Mouse (Mus musculus) ES-E14 (cell line): Measurements from ENCODE around the gene Agr3. TPM values are rescaled to one million over a fixed set of nuclear protein-coding genes. Genes with fewer than 3 reads are reported as not detected.

Source experiments
- DNase-seq: peaks from one replicate; pipeline ENCODE4 v3.0.0-alpha.2; 2013; ENCODE audit warnings: low read depth, low spot score
- H3K27ac ChIP-seq: 2 replicates; pipeline ENCODE4 v1.5.1; 2012; ENCODE audit warnings: low read depth, mild to moderate bottlenecking, low read length, moderate library complexity, mixed read lengths; ENCODE audit not compliant: poor library complexity, insufficient read depth, severe bottlenecking
- H3K36me3 ChIP-seq: 2 replicates; pipeline ENCODE4 v1.6.1; 2012; ENCODE audit warnings: mild to moderate bottlenecking, low read length, moderate library complexity, mixed read lengths; ENCODE audit not compliant: control insufficient read depth, poor library complexity, insufficient read depth, severe bottlenecking
- H3K4me1 ChIP-seq, 2 experiments: fragments of 150-350 bp in 1 of 2; sonication (generic) in 1 of 2; 2 replicates each; pipeline ENCODE4 v1.6.1; 2012; ENCODE audit warnings: low read length in 2 of 2, mild to moderate bottlenecking in 1 of 2, mixed read lengths in 1 of 2; ENCODE audit not compliant: control insufficient read depth in 2 of 2, insufficient read depth in 2 of 2, poor library complexity in 1 of 2
- H3K4me3 ChIP-seq, 2 experiments: fragments of 150-350 bp in 1 of 2; sonication (generic) in 1 of 2; 2 replicates each; pipeline ENCODE4 v1.5.1; 2012; ENCODE audit warnings: low read length in 2 of 2, low read depth in 1 of 2, mild to moderate bottlenecking in 1 of 2, mixed read lengths in 1 of 2; ENCODE audit not compliant: insufficient read depth in 1 of 2, poor library complexity in 1 of 2, severe bottlenecking in 1 of 2
- H3K9ac ChIP-seq: 2 replicates; pipeline ENCODE4 v1.6.1; 2012; ENCODE audit warnings: low read depth, mild to moderate bottlenecking, low read length, mixed read lengths; ENCODE audit not compliant: poor library complexity, insufficient read depth, severe bottlenecking
- H3K9me3 ChIP-seq: fragments of 150-350 bp; sonication (generic); 2 replicates; pipeline ENCODE4 v1.6.1; 2012; ENCODE audit warnings: low read depth, mild to moderate bottlenecking, low read length; ENCODE audit not compliant: control insufficient read depth, insufficient read depth
- CHD2 ChIP-seq: IDR thresholded peaks from 2 replicates; pipeline ENCODE4 v1.6.1; 2014; ENCODE audit warnings: mild to moderate bottlenecking, low read depth, low read length, inconsistent platforms
- HCFC1 ChIP-seq: IDR thresholded peaks from 2 replicates; pipeline ENCODE4 v1.6.1; 2012; ENCODE audit warnings: low read length, inconsistent platforms, borderline replicate concordance; ENCODE audit not compliant: insufficient read depth
- MAFK ChIP-seq: IDR thresholded peaks from 2 replicates; pipeline ENCODE4 v1.6.1; 2014; ENCODE audit warnings: mild to moderate bottlenecking, low read depth, low read length, inconsistent platforms; ENCODE audit not compliant: insufficient read depth
- ZC3H11A ChIP-seq: IDR thresholded peaks from 2 replicates; pipeline ENCODE4 v1.6.1; 2012; ENCODE audit warnings: low read depth, mild to moderate bottlenecking, inconsistent platforms, low read length, borderline replicate concordance
- ZNF384 ChIP-seq: IDR thresholded peaks from 2 replicates; pipeline ENCODE4 v1.6.1; 2012; ENCODE audit warnings: low read depth, low read length, inconsistent platforms
- in situ Hi-C, 2 experiments: fragments of 600-800 bp; cut with MboI; formaldehyde crosslinking; loops; one replicate each; pipeline ENCODE4 v1.15.1; 2025; ENCODE audit warnings: low sequenced_read_pairs in 2 of 2, inconsistent platforms in 1 of 2; ENCODE audit not compliant: unreplicated experiment in 2 of 2
- total RNA-seq: library from RNA; depleted of rRNA; stranded (reverse); fragments of 300-350 nt; gene quantifications from 2 replicates; pipeline ENCODE4 v1.2.3, GENCODE M21; 2012; rRNA removed

The Agr3 gene
- total RNA-seq, 1 experiment: not detected

- Histone ChIP-seq H3K36me3 (no peaks in the 10 kb centered on the region), H3K4me1 (no peaks in the 10 kb centered on the region), H3K9me3 (no peaks in the 10 kb centered on the region), H3K9ac (no peak within 1 kb of the TSS), H3K27ac (no peak within 1 kb of the TSS), H3K4me3 (no peak within 1 kb of the TSS)
- in situ Hi-C loops: no loop called here
- TF ChIP-seq HCFC1 (no peak), ZNF384 (no peak), ZC3H11A (no peak), CHD2 (no peak), MAFK (no peak)
- DNase-seq: no peak
These were observed 67.3 kb downstream of the Agr3 start, which contains the start of gene Agr2 for GRCm38 (mm10) chr12:35992711-35993110. TSS of gene Agr2 (plus strand) at chr12:35992907.

DNA sequence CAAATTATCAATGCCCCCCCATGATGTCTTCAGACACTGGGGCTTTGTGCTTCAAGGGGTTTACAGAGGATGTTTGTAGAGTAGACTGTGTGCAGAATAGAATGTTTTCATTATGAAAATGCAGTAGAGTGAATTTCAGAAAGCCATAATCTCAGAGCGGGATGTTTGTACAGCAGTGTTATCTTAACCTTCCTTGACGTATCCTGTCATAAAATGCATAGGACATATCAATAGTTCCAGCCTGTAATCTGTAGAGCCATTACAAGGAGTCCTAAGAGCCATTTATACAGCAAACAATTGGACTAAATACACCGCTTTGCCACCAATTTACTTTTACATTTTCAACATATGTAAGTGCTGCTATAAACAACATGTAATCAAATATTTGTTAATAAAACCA lies 68.2 kb downstream of the Agr3 start:
- Histone ChIP-seq H3K36me3 (no peaks in the 10 kb centered on the region), H3K9me3 (no peaks in the 10 kb centered on the region), H3K4me3 (no peak overlapping the region), H3K4me1 (no peaks in the 10 kb centered on the region), H3K27ac (no peak overlapping the region), H3K9ac (no peak overlapping the region)
- DNase-seq: no peak
- TF ChIP-seq HCFC1: no peak
- TF ChIP-seq MAFK: no peak
- TF ChIP-seq CHD2: no peak
- TF ChIP-seq ZNF384: no peak
- no peak for TF ChIP-seq ZC3H11A
- in situ Hi-C loops: no loop called here

GRCm38 (mm10) chr12:35994098-35994497 lies 68.7 kb downstream of the Agr3 start:
- Histone ChIP-seq H3K9ac (no peak overlapping the region), H3K36me3 (no peaks in the 10 kb centered on the region), H3K4me3 (no peak overlapping the region), H3K9me3 (no peaks in the 10 kb centered on the region), H3K4me1 (no peaks in the 10 kb centered on the region), H3K27ac (no peak overlapping the region)
- in situ Hi-C loops: no loop called here
- DNase-seq: no peak
- no peak for TF ChIP-seq CHD2
- TF ChIP-seq ZNF384: no peak
- TF ChIP-seq HCFC1: no peak
- TF ChIP-seq MAFK: no peak
- no peak for TF ChIP-seq ZC3H11A

DNA sequence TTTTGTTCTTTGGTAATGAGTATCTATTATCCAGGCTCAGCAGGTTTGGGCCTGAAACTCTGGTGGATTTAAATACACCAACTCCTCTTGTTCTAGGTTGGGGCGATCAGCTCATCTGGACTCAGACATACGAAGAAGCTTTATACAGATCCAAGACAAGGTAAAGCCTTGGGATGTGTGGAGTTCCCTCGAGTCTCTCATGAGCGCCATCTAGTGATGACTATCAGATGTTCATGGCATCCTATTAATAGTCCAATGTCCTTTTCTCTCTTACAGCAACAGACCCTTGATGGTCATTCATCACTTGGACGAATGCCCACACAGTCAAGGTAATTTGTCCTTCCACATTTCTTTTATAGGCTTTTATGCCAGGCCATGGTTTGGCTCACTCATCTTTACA lies 70.4 kb downstream of the Agr3 start:
- H3K36me3 ChIP-seq: no peaks in the 10 kb centered on the region
- DNase-seq: peak; percentile 54
- no peak overlapping the region for H3K4me3 ChIP-seq
- no peak overlapping the region for H3K27ac ChIP-seq
- no peak for TF ChIP-seq CHD2
- TF ChIP-seq ZC3H11A: no peak
- no peak for TF ChIP-seq HCFC1
- TF ChIP-seq ZNF384: no peak
- no peak for TF ChIP-seq MAFK
- in situ Hi-C loops: no loop called here
- H3K9ac ChIP-seq: no peak overlapping the region
- no peaks in the 10 kb centered on the region for H3K4me1 ChIP-seq
- no peaks in the 10 kb centered on the region for H3K9me3 ChIP-seq

Other genes starting within 250 kb of the Agr3 start
- not detected in 2 replicates for gene Agr2, start 67.3 kb downstream of the Agr3 start, total RNA-seq
- gene Tspan13, start 116.9 kb downstream of the Agr3 start, total RNA-seq: 31.9 and 39.3 TPM in 2 replicates
- 18.2 and 21.2 TPM in 2 replicates for gene Ankmy2, start 231.5 kb downstream of the Agr3 start, total RNA-seq
- 176 and 241 TPM in 2 replicates for gene Bzw2, start 232.5 kb downstream of the Agr3 start, total RNA-seq